Mouse (Mus musculus) hindbrain, embryonic 12.5 days (tissue): ENCODE measurements around the gene Cdh5. TPM values are rescaled to one million over a fixed set of nuclear protein-coding genes. Genes with fewer than 3 reads are reported as not detected.
"Not testable (repeated sequence)": the region's sequence is repeated elsewhere in the genome, so short reads cannot be mapped to it uniquely, and the experiment has no call there.

Experiments
- ATAC-seq: fragments of 200-750 bp; cut with Nextera tagmentation; 2 replicates; pipeline ENCODE4 v1.8.0; 2017; ENCODE audit warnings: moderate TSS enrichment; ENCODE audit not compliant: low FRiP score
- H3K27ac ChIP-seq: fragments of 300-500 bp; sonication (generic); 2 replicates; pipeline ENCODE4 v1.5.1; 2016; ENCODE audit warnings: mild to moderate bottlenecking
- H3K27me3 ChIP-seq: fragments of 300-500 bp; sonication (generic); 2 replicates; pipeline ENCODE4 v1.6.1; 2016; ENCODE audit warnings: mild to moderate bottlenecking
- H3K36me3 ChIP-seq: fragments of 300-500 bp; sonication (generic); 2 replicates; pipeline ENCODE4 v1.6.1; 2016; ENCODE audit warnings: mild to moderate bottlenecking
- H3K4me1 ChIP-seq: fragments of 300-500 bp; sonication (generic); 2 replicates; pipeline ENCODE4 v1.6.1; 2016
- H3K4me2 ChIP-seq: fragments of 300-500 bp; sonication (generic); replicated peaks from 2 replicates; pipeline ENCODE4 v1.6.1; 2016; ENCODE audit warnings: mild to moderate bottlenecking
- H3K4me3 ChIP-seq: fragments of 300-500 bp; sonication (generic); 2 replicates; pipeline ENCODE4 v1.5.1; 2016; ENCODE audit warnings: mild to moderate bottlenecking
- H3K9ac ChIP-seq: fragments of 300-500 bp; sonication (generic); 2 replicates; pipeline ENCODE4 v1.6.1; 2016; ENCODE audit warnings: mild to moderate bottlenecking, moderate library complexity
- H3K9me3 ChIP-seq: fragments of 300-500 bp; sonication (generic); replicated peaks from 2 replicates; pipeline ENCODE4 v1.6.1; 2016; ENCODE audit warnings: mild to moderate bottlenecking
- WGBS: fragments of 180-500 bp; shearing (Covaris S2); methylation state at CpG from one replicate; pipeline ENCODE4 v1.1.7; 2016; 5-methylcytosine and 5-hydroxymethylcytosine counted together
- polyA plus RNA-seq: library from polyadenylated mRNA; unstranded; fragments of >200 nt; fragmentation: Nextera tagmentation; extraction: Ambion mirVana; gene quantifications from 2 replicates; pipeline ENCODE4 v1.2.1, GENCODE M21; 2016

Cdh5 gene
- polyA plus RNA-seq: 16.2 and 20.6 TPM in 2 replicates

DNA sequence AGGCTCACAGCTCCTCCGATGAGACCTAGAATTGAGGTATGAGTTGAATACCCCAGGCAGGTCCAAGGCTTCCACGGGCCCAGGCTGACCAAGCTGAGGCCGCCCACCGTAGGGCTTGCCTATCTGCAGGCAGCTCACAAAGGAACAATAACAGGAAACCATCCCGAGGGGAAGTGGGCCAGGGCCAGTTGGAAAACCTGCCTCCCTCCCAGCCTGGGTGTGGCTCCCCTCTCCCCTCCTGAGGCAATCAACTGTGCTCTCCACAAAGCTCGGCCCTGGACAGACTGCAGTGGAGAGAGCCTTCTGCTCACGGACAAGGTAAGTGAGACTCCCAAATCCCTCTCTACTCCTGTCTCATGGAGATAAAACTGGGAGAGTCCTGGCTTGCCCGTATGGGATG lies at the start of gene Cdh5:
Gene Cdh5 (plus strand): TSS at position 211 of the 400 bp plus-strand sequence.
- H3K4me2 ChIP-seq: no peak within 1 kb of the TSS
- WGBS: 67% methylated on average over 8 of the region's 8 CpGs
- no peaks in the 10 kb centered on the region; the same call in 1 of the 2 replicates for H3K27me3 ChIP-seq
- H3K27ac ChIP-seq: no peak within 1 kb of the TSS
- no peaks in the 10 kb centered on the region for H3K36me3 ChIP-seq
- ATAC-seq: no peak
- no peak within 1 kb of the TSS for H3K9ac ChIP-seq
- H3K4me3 ChIP-seq: no peak within 1 kb of the TSS
- peaks cover 8% of the 10 kb centered on the region for H3K4me1 ChIP-seq
- no peaks in the 10 kb centered on the region for H3K9me3 ChIP-seq

DNA sequence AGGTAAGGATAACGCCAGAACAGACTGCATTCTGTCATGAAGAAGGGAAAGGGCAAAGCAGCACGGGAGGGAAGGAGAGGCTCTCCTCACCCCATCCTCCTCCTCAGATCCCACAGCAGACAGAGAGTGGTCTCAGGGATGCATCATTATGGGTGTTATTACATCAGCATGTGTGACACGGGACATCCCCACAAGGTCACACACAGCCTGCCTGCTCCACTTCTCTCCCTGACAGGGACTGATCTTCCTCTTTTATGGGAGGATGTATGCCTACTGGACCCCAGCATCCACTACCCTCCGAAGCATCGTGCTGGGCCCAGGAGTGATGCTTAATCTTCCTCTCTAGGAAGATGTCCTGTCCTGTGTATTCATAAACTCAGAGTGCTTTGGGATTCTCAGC lies 41.5 kb upstream of the Cdh5 start:
- Histone ChIP-seq H3K4me2 (no peak overlapping the region), H3K27me3 (no peaks in the 10 kb centered on the region), H3K9me3 (no peaks in the 10 kb centered on the region), H3K4me3 (no peak overlapping the region), H3K36me3 (no peaks in the 10 kb centered on the region), H3K4me1 (peaks cover 20% of the 10 kb centered on the region), H3K27ac (no peak overlapping the region), H3K9ac (no peak overlapping the region)
- ATAC-seq: no peak
- 73% methylated on average over 5 of the region's 5 CpGs for WGBS

DNA sequence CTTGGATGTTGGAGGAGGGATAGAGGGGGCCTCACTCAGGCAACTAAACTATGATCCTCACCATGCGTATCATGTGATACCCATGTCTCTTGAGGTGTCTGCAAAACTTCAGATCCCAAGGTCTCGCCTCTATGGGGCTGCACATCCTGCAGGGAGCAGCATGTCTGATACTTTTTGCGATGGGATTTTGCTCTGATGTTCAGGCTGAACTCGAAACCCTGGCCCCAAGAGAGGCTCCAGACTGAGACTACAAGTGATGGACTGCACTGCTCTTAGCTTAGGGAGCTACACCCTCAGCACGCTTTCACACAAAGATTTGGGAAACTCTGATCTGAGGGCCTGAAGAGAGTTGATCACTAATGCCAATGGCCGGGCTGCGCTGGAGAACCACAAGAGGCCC lies 41.0 kb upstream of the Cdh5 start:
- no peak for ATAC-seq
- no peaks in the 10 kb centered on the region for H3K9me3 ChIP-seq
- WGBS: 90% methylated on average over 7 of the region's 7 CpGs
- H3K4me1 ChIP-seq: peaks cover 20% of the 10 kb centered on the region
- H3K27me3 ChIP-seq: no peaks in the 10 kb centered on the region; the same call in 1 of the 2 replicates
- H3K36me3 ChIP-seq: no peaks in the 10 kb centered on the region
- H3K4me2 ChIP-seq: no peak overlapping the region
- H3K9ac ChIP-seq: no peak overlapping the region
- no peak overlapping the region for H3K27ac ChIP-seq
- H3K4me3 ChIP-seq: no peak overlapping the region

DNA sequence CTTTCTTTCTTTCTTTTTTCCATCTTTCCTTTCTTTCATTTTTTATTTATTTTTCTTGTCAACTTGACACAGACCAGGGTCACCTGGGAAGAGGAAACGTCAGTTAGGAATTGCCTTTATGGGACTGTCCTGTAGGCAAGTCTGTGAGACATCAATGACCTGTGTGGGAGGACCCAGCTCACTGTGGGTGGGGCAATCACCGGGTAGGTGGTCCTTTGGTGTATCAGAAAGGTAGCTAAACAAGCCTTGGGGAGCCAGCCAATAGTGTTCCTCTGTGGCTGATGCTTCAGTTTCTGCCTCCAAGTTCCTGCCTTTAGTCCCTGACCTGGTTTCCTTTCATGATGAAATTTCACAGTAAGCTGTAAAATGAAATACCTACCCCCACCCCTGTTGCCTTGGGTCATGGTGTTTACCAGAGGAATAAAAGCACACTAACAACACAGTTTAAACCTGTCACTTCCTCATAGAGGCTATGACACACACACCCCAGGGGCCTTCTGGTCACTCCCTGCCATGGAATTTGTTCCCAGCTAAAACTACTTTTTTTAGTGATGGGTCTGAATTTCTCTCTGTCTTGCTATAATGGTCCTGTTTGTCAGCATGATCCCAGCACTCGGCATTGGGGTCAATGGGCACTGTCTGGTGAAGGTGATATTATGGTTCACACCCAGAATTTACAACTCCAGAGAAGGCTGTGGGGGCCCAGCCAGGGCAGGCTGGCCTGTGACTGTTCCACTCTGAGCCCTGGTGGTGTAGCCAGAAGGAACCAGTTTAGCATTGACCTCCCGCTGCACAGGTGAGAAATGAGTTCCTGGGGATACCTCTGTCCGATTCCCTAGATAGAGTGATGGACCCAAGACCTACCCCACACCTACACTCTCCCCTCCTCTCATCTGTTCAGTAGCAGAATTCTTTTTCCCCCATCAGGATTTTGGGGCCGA lies 40.1 kb upstream of the Cdh5 start:
- H3K4me1 ChIP-seq: peaks cover 20% of the 10 kb centered on the region
- peak; percentile 55 for ATAC-seq
- peak overlapping the region; percentile 77 for H3K27ac ChIP-seq
- no peaks in the 10 kb centered on the region; the same call in 1 of the 2 replicates for H3K27me3 ChIP-seq
- H3K4me2 ChIP-seq: peak overlapping the region; percentile 30
- WGBS: 64% methylated on average over 6 of the region's 6 CpGs
- no peak overlapping the region for H3K4me3 ChIP-seq
- no peaks in the 10 kb centered on the region for H3K36me3 ChIP-seq
- H3K9ac ChIP-seq: no peak overlapping the region
- H3K9me3 ChIP-seq: no peaks in the 10 kb centered on the region

DNA sequence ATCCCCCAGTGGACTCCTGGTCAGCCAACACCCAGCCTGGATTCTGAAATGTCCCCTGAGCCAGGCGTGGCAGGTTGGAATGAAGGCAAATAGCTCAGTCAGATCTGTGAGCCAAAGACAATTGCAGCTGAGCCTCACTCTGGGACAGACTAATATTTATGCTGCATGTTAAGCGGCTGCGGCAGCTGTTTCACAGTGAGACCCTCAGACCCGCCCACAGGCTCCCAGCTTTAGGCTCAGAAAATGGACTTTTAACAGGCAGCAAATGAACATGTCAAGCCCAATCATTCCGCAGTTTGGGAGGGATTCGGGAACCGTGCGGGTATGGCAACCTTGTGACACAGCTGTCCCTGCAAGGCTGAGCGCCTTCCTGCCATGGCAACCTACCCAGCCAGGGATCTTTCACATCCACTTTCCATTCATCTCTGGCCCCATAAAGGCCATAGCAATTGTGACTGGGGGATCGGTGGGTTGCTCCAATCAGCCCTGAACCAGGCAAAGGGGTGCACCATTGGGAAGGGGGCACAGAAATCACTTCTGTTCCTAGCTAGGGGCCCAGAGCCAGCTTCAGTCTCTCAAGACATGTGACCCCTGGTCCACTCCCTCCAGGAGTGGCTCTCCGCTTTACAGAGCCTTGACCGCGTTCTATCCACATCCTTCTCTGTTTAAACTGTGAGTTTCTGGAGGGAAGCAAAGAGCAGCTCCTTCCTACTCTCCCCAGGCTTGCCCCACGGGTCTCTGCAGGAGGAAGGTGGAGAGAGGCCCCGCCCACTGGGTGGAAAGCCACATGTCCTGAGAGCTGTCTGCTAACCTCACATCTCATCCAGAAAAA lies 39.2 kb upstream of the Cdh5 start:
- ATAC-seq: peak; percentile 89
- Histone ChIP-seq H3K4me3 (no peak overlapping the region), H3K4me2 (peak overlapping the region; percentile 30), H3K27me3 (no peaks in the 10 kb centered on the region; the same call in 1 of the 2 replicates), H3K27ac (peak overlapping the region; percentile 77), H3K9me3 (no peaks in the 10 kb centered on the region), H3K4me1 (peaks cover 20% of the 10 kb centered on the region), H3K9ac (no peak overlapping the region), H3K36me3 (no peaks in the 10 kb centered on the region)
- 35% methylated on average over 15 of the region's 15 CpGs for WGBS

DNA sequence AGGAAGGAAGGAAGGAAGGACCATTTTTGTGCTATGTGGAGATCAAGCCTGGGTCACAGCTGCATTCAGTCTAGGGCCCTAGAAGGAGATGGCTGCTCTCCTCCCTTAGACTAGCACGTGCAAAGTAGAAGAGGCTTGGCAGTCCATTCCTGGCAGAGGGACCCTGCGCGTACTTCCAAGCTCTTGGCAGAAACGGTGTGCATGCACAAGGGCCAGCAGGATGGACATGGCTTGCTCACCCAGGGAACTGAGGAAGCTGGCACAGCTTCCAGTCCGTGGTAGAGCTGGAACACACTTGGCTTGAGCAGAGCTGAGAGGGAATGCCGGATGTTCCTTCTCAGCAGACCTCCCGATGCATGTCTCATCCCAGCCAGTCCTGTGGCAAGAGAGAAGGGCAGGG lies 36.2 kb upstream of the Cdh5 start:
- no peak for ATAC-seq
- H3K4me3 ChIP-seq: no peak overlapping the region
- H3K36me3 ChIP-seq: no peaks in the 10 kb centered on the region
- no peak overlapping the region for H3K9ac ChIP-seq
- no peak overlapping the region for H3K27ac ChIP-seq
- no peaks in the 10 kb centered on the region; the same call in 1 of the 2 replicates for H3K27me3 ChIP-seq
- H3K9me3 ChIP-seq: no peaks in the 10 kb centered on the region
- peaks cover 19% of the 10 kb centered on the region for H3K4me1 ChIP-seq
- WGBS: 89% methylated on average over 7 of the region's 7 CpGs
- no peak overlapping the region for H3K4me2 ChIP-seq

DNA sequence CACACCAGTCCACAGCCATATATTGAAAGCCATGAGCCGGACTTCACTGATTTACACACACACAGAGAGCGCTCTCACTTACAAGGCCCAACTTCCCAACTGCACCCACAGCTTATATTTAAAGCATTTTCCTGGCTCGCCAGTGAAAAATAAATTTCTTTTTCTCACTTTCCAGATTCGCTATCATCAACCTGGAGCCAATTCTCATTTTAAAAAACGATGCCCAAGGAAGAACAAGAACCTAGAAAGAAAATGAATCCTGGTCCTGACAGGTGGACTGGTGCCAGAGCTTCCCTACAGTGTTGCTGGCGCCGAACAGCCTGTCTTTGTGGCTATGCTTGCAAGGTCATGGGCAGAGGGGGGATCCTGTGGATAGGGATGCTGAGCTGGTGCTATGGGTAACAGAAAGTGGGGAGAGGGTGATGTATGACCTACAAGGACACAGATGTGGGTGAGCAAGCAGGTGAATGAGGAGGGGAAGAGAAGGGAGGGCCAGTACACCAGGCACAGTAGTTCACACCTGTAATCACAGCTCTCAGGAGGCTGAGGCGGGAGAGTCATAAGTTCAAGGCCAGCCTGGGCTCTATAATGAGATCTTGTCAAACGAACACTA lies 35.4 kb upstream of the Cdh5 start:
- ATAC-seq: no peak

DNA sequence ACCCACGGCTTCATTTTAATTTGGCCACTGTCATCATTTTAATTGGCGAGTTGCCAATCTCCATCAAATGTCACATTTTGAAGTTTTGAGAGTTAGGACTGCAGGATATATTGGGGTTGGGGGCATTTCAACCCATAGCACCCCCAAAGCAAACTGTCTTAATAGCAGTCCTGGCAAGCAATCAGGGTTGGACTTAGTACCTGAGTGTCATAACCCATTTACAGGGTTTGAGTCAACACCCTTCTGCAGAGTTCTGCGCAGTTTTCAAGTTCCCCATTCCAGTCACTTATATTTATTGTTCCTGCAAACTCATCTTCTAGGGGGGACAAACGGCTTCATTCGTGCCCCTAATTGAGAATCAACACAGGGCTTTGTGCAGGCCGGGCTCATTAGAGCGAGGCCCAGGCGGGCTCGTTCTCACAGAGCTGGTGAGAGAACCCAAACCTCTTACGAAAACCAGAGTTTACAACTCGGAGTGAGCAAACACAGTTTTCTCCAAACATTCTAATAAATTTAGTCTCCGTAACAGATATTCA lies 34.0 kb upstream of the Cdh5 start:
- H3K4me2 ChIP-seq: no peak overlapping the region
- H3K27ac ChIP-seq: no peak overlapping the region
- no peaks in the 10 kb centered on the region for H3K9me3 ChIP-seq
- H3K4me1 ChIP-seq: peaks cover 5% of the 10 kb centered on the region
- WGBS: 87% methylated on average over 12 of the region's 12 CpGs
- H3K27me3 ChIP-seq: no peaks in the 10 kb centered on the region; the same call in 1 of the 2 replicates
- H3K36me3 ChIP-seq: no peaks in the 10 kb centered on the region
- H3K4me3 ChIP-seq: no peak overlapping the region
- no peak overlapping the region for H3K9ac ChIP-seq
- ATAC-seq: no peak

More for the DNA sequence above, 35.4 kb upstream of the Cdh5 start:
- H3K9me3 ChIP-seq: no peaks in the 10 kb centered on the region
- H3K4me3 ChIP-seq: no peak overlapping the region
- no peaks in the 10 kb centered on the region for H3K36me3 ChIP-seq
- no peak overlapping the region for H3K4me2 ChIP-seq
- no peak overlapping the region for H3K9ac ChIP-seq
- peaks cover 18% of the 10 kb centered on the region for H3K4me1 ChIP-seq
- H3K27me3 ChIP-seq: no peaks in the 10 kb centered on the region; the same call in 1 of the 2 replicates
- H3K27ac ChIP-seq: no peak overlapping the region
- WGBS: 89% methylated on average over 9 of the region's 9 CpGs

DNA sequence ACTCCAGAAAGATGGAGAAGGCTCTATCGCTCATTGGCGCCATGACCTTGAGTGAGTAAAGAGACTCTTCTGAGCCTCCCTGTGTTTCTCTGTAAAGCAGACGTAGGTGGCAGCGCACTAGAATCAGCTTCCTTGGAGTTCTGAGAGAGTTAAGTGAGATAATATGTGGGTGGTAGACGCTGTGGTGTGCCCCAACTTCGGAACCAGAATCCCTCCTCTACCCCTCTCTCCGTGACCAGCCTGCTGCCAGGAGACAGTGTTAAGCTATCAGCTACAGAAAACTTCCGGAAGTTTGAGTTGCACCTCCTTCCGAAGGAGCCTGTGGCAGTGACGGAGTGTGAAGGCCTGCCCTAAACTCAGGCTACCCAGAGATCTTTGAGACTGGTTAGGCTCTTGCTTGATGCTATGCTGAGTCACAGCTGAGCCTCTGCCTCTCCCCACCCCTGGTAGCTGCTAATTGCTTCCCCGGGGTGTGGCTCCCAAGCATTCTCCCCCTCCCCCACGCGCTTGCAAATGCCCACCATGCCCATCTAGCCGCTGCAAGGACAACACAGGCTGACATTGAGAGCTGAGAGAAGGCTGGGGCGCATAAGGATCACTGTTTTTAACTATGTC lies 32.9 kb upstream of the Cdh5 start:
- H3K4me2 ChIP-seq: no peak overlapping the region
- H3K4me3 ChIP-seq: no peak overlapping the region
- H3K9ac ChIP-seq: no peak overlapping the region
- H3K4me1 ChIP-seq: no peaks in the 10 kb centered on the region
- no peaks in the 10 kb centered on the region for H3K9me3 ChIP-seq
- WGBS: 76% methylated on average over 15 of the region's 15 CpGs
- H3K27me3 ChIP-seq: no peaks in the 10 kb centered on the region; the same call in 1 of the 2 replicates
- H3K27ac ChIP-seq: no peak overlapping the region
- no peaks in the 10 kb centered on the region for H3K36me3 ChIP-seq
- no peak for ATAC-seq

DNA sequence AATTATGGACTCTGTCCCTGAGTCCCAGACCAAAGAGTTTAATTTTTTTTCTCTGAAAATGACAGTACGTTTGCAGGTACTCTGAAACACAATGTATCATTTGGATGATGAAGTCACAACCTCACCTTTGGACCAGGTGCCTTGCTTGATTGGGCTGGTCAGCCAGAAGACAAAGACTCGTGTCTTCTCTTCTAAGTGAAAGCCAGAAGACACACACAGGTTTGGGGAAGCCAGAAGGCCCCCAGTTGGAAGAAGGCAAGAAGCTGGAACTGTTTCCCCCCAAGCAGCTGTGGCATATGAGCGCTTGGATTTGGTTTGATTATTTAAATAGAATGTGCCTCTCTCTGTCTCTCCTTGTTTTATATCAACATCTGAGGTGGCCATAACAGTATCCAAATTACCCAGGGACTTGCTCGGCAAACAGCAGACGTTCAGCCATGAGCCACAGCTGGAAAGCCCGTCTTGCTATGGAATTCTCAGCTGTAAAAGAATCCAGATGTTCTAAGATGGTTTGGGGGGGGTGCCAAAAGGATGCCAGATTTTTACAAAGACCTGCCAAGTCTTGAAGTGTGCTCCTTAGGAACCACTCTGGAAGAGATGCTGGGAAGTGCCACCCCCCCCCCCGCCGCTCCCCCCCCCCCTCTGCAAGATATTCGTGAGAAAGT lies 31.1 kb upstream of the Cdh5 start:
- ATAC-seq, H3K4me2 ChIP-seq, H3K36me3 ChIP-seq, H3K9ac ChIP-seq, H3K4me1 ChIP-seq, H3K4me3 ChIP-seq, H3K27me3 ChIP-seq, H3K9me3 ChIP-seq, H3K27ac ChIP-seq: not testable (repeated sequence)
- 71% methylated on average over 8 of the region's 9 CpGs for WGBS

DNA sequence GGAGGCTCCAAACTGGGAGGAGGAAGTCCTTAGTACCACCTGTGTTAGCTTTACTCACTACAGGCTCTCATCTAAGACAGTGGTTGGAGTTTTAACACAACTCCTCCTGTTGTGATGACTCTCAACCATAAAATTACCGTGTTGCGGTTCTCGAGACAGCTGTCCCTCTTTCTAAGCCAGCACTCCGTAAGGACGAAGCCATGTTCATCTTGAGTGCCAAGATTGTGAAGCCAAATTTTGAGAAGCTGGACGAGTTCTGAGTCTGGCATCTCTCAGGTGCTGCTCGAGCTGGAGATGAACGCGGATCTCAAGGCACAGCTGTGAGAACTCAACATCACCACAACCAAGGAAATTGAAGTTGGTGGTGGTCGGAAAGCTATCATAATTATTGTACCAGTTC lies 30.5 kb upstream of the Cdh5 start:
- H3K36me3 ChIP-seq: no peaks in the 10 kb centered on the region
- no peak overlapping the region for H3K9ac ChIP-seq
- no peak overlapping the region for H3K4me2 ChIP-seq
- H3K9me3 ChIP-seq: no peaks in the 10 kb centered on the region
- no peak overlapping the region for H3K4me3 ChIP-seq
- no peaks in the 10 kb centered on the region for H3K4me1 ChIP-seq
- no peak overlapping the region for H3K27ac ChIP-seq
- no peaks in the 10 kb centered on the region for H3K27me3 ChIP-seq
- WGBS: 90% methylated on average over 10 of the region's 10 CpGs
- ATAC-seq: no peak
